Mouse (Mus musculus): ENCODE measurements around the gene Mrpl33.

DNA sequence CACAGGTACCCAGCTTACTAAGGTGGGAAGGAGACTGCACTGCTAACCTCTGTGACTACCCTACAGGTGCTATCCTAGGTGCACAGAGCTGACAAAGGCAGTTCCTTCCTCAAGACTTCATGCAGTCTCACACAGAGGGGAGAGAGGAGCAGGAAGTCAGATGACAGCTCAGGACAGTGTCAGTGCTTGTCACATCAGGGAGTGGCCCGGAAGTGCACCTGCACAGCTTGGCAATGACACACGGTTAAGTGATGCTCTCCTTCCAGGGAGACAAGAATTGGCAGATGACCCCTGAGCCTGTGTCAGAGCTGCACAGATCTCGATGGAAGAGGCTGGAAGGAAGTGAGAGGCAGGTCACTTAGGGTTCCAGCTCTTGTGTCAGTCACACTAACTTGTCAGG lies 14.8 kb upstream of the Mrpl33 start:
- TF ChIP-seq CTCF (IDR thresholded peaks at IDR 0.05), result no peak
- no peak for TF ChIP-seq EP300 (IDR thresholded peaks at IDR 0.05)

Data from lung, postnatal 0 days (tissue).